Mouse (Mus musculus): Measurements from ENCODE around the gene Bcorl1.

DNA sequence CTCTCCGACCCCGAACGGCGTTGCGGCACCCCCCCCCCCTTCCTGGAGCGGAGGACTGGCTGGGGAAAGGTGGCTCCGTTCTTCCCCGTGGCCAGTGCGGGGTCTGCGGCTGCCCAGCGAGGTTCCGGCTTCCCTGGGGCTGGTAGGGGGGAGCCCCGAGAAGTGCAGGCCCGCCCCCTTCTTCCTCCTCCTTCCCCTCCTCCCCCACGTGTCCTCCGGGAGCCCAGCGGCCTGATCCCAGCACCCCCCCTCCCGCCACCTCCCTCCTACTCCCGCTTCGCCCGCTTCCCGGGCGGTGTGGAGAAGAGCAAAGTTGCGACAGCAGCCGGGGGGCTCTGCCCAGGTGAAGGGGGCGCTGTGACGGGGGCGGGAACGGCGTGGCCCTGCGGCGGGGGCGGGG is at the start of gene Bcorl1:
- TF ChIP-seq POLR2A (IDR thresholded peaks at IDR 0.05; ENCODE audit: borderline replicate concordance, insufficient read depth, low read length) = no peak
- TF ChIP-seq CTCF (IDR thresholded peaks at IDR 0.05; ENCODE audit: borderline replicate concordance, insufficient read depth, low read depth, low read length) = no peak
